Mouse (Mus musculus) liver, adult 2 months (tissue): ENCODE results near the gene P2rx1.

Experiments used
- CTCF ChIP-seq: fragments of 200-500 bp; IDR thresholded peaks from 2 replicates; pipeline ENCODE4 v1.5.1; 2011; ENCODE audit warnings: low read depth, low read length, control low read depth
- POLR2A ChIP-seq: fragments of 200-500 bp; IDR thresholded peaks from 2 replicates; pipeline ENCODE4 v1.6.1; 2011; ENCODE audit warnings: low read length, control low read depth; ENCODE audit not compliant: insufficient read depth; ENCODE audit errors: extremely low read depth

- TF ChIP-seq CTCF (no peak), POLR2A (no peak)
Measured at GRCm38 (mm10) chr11:72953116-72953439, 45.8 kb upstream of the P2rx1 start.
